Mouse (Mus musculus): ENCODE results near the gene Acoxl.

The Acoxl gene

DNA sequence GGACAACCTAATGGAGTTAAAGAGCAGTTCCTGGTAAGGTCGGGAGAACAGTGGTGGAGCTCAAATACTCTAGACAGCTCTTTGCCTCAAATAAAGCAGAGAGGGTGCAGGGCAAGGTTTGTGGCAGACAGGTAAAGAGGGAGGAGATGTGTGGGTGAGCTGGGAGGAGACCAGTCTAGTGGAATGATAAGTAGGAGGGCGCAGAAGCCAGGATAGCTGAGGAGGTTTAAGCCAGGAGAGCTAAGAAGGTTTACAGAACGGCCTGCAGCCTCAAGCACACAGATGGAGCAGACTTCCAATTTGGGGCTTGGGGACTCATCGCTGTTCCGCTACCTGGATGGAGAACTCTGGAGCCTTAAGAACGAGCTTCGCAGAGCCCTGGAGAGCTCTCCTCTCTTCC is at the start of gene Acoxl:
Gene Acoxl, plus strand, starts transcription at position 301 of the 400 bp plus-strand sequence.
- no peak for DNase-seq (ENCODE audit: low spot score)

GRCm38 (mm10) chr2:127789138-127789537 is 49.5 kb upstream of the Acoxl start:
- DNase-seq (ENCODE audit: low spot score): no peak

- no peak for DNase-seq (ENCODE audit: low spot score)
Observed at GRCm38 (mm10) chr2:127789651-127790270, 48.9 kb upstream of the Acoxl start.

GRCm38 (mm10) chr2:127791919-127792603 is 46.6 kb upstream of the Acoxl start, which contains the start of gene Mtln:
Gene Mtln, minus strand, starts transcription at chr2:127792488.
- DNase-seq (ENCODE audit: low spot score): peak; percentile 71

DNA sequence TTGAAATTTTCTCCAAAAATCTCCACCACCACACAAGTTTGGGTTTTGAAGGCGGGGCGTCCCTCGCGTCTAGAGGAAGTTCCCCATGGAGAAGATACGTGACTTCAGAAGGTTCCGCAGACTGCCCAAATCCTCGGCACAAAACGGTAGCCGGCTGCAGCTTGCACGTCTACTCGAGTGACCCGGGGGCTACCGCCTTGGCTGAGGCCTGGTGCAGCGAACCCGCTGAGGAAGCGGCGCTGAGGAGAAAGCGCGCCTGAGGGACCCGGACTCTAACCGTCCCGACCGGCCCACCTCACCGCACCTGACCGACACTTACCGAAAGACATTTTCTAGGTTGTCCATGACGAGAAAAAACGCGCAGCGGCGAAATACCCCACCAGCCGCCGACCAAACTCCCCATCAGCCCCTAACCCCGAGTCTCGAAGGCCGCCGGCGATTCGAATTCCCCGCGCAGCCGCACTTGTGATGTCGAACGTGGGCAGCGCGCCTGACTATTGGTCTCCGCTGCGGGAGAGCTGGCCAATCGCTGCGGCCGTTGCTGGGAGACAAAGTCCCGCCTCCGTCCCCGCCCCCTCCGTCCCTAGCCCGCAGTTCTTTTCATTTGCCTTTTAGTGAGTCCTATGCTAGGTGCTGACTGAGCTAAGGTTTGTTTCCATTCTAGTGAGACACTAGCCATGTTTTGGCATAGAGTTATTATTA is 7.1 kb upstream of the Acoxl start, which contains the start of gene Bub1:
Gene Bub1, minus strand, starts transcription at position 465 of the 702 bp plus-strand sequence.
- peak; percentile 91 for DNase-seq (ENCODE audit: low spot score)

GRCm38 (mm10) chr2:127832103-127832832 is 6.4 kb upstream of the Acoxl start:
- no peak for DNase-seq (ENCODE audit: low spot score)

DNA sequence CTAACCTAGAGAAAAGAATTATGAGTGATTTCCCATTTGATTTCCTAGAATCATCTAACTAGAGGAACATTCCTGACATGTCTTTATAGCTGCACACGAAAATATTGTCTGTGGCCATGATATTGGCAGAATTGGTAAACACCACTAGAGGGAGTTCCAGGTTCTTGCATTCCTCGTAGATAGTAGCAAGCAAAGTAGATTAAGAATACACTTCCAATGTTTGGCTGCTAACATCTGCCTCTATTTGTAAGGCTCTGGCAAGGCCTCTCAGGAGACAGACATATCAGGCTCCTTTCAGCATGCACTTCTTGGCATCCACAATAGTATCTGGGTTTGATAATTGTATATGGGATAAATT is 5.9 kb upstream of the Acoxl start:
- no peak for DNase-seq (ENCODE audit: low spot score)

- no peak for DNase-seq (ENCODE audit: low spot score)
Observed at GRCm38 (mm10) chr2:127839425-127839824, 749 bp downstream of the Acoxl start.

DNA sequence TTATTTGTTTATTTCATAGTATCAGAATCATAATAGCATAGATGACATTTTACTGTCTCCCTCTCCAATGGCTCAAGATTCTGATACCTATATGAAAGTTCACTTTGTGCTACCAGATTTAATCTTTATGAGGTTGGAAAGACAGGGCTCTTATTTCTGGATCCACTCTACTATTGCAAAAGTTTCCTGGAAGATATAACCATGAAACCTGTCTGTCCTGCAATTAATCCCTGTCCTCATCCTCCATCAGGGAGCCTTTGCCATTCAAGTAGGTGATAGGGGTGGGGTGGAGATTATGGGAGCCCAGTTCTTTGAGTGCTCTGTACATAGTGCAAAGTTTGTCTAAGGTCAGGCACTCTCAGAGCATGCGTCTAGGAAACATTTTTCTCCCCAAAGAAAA is 2.7 kb downstream of the Acoxl start:
- no peak for DNase-seq (ENCODE audit: low spot score)

DNA sequence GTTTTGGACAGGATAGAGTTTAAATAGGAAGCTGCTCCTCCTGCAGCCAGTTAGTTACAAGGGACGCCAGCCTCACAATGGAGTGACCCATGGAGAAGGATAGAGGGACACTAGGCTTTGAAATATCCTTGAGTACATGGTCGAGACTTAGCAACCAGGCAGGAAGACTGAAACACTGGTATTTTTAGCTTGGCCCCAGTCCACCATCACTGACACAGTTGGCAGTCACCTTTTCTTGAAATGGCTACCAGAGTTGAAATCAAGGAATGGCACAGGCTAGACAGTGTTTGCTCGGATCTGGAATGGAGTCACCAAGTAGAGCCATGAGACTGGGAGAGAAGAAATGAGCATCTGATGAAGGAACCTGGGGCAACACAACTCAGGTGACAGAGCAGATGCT is 3.7 kb downstream of the Acoxl start:
- DNase-seq (ENCODE audit: low spot score): no peak

- DNase-seq (ENCODE audit: low spot score): no peak
Observed at GRCm38 (mm10) chr2:127845346-127845982, 6.8 kb downstream of the Acoxl start.

DNA sequence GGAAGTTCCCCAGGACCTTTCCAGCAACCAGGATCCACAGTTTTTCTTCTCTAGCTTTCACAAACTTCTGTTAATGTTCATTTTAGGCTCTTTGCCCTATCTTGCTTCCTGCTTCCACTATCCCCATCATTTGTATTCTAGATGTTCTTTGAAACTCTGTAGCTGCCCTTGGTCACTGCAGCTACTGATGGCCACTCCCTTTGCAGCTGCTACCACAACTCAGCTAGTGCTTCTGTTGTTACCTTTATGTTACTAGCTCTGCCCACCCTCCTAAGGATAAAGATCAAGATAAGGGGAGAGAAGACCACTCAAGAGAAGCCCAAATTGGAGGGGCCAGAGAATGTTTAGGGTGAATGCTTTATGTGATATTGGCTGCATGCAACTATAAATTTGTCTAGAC is 7.3 kb downstream of the Acoxl start:
- no peak for DNase-seq (ENCODE audit: low spot score)

DNA sequence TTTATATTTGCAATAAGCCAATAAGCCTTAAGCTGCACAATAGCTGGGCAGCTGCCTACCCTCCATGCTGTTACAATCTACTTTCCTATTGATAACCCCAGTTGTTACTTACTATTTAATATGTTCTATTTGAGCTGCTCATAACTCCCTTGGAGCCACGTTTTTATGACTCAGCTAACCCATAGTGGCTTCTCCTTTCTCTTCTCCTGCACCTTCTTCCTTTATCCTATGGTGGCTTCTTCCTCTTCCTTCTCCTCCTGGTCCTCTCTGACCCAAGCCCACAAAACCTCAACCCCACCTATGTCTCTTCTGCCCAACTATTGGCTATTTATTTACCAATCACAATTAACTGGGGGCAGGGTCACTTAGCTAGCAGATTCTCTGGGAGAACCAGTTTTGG is 7.9 kb downstream of the Acoxl start:
- no peak for DNase-seq (ENCODE audit: low spot score)

DNA sequence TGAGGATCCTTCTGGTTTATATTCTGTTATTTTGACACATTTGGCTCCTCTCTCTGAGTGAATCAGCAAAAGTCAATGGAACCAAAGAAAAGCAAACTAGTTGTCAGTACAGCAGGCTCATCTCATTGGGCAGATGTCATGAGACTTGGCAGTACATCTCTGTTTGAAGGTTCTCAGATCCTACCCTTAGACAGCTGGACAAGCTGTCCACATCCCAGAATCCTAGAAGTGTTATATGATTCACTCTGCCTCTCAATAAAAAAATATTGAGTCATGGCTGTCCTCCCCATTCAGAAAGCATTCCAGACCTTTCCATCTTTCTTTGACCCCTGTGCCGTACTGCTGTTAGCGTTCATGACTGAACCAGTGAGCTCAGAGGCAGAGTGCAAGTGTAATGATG is 11.7 kb downstream of the Acoxl start:
- DNase-seq (ENCODE audit: low spot score): no peak

DNA sequence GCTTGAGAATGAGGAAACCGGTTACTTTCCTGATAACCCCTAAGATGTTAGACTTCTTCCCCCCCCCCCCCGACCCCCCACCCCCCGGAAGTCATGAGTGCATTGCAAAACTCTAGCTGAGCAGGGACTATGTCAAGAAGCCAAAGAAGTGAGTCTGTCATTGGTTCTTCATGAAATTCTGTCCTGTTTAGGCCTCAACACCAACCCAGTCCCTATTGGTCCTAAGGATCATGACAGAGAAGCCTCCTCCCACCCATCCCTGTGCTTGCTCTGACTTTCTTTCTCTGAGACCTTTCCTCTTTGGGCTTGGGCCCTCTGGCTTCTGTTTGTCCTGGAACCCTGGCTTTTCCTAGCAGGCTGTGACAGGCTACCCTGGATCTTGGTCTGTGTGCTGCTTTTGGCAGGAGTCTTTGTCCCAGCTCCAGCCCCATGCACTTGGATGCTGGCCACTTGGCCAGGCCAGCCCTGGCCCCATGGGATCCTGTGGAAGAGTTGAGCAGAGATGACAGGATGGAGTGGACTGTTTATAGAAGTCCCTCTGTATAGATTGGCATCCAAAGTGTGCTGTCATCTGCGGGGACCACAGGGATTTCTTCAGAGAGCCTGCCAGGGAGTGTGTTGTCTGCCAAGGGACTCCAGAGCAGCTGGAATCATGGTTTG is 15.8 kb downstream of the Acoxl start:
- peak; percentile 63 for DNase-seq (ENCODE audit: low spot score)

DNA sequence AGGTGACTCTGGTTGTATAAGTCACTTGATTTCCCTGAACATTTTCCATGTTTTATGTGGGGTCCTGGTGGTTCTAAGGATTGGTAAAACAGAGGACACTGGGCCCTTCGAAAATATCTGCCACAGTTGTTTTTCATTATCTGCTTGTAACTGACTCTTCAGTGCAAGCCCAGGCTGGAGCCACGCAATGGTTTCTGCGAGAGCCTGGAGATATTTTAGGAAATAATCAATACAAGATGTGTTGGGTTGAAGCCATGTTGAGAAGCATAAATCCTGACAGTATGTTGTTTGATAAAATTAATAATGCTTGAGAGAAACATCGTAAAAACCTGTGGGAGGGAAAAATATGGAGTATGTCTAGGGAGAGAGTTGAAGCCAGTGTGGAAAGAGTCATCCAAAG is 25.7 kb downstream of the Acoxl start:
- no peak for DNase-seq (ENCODE audit: low spot score)

DNA sequence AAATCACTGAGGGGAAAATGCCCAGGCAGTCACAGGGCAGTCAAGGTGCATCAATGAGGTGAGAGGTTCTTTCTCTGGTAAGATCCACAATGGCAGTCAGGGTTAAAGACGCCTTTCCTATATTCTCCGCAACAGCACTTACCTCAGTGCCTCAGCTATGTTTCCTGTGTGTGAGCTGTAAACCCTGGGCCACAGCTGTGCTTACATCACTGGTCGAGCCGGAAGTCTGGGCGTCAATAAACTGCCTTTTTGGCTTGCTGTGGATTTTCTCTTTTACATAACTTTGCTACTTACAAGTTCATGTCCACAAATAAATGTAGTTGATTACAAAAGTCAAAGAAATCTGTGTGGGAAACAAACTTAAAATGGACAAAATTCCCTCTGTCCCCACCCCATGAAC is 42.4 kb downstream of the Acoxl start:
- no peak for DNase-seq (ENCODE audit: low spot score)

DNA sequence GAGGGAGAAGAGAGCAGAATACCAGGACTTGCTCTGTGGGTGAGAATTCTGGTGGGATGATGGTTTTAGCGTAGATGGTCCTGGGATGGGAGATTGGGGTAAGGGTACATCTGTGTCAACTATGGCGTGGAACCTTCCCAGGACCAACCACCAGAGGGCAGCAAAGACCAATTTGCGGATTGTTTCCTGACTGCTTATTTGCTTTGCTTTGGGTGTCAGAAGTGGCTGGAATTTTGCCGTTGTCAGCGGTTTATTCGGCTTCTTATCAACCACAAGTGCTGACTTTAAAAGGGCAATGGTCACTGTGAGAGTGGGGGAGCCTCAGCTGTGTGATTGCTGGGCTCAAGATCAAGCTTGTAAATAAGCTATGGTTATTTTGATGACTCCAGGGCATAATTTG is 50.8 kb downstream of the Acoxl start:
- peak; percentile 91 for DNase-seq (ENCODE audit: low spot score)

DNA sequence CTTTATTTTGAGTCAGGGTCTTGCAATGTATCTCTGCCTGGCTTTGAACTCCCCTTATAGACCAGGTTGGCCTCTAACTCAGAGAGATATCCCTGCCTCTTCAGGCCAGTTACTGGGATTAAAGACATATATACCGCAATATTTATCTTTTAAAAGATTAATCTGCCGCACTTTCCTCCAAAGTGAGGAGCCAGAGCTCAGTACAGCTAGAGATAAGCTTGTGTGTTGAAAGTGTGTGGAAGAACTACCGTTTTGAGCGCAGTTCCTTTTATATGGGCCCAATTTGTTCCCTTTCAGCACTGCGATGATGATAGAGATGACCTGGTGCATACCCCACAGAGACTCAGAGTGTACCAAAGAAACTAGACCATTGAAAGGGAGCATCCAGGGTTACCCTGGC is 51.3 kb downstream of the Acoxl start:
- no peak for DNase-seq (ENCODE audit: low spot score)

- no peak for DNase-seq (ENCODE audit: low spot score)
Observed at GRCm38 (mm10) chr2:127890526-127890925, 51.9 kb downstream of the Acoxl start.

DNA sequence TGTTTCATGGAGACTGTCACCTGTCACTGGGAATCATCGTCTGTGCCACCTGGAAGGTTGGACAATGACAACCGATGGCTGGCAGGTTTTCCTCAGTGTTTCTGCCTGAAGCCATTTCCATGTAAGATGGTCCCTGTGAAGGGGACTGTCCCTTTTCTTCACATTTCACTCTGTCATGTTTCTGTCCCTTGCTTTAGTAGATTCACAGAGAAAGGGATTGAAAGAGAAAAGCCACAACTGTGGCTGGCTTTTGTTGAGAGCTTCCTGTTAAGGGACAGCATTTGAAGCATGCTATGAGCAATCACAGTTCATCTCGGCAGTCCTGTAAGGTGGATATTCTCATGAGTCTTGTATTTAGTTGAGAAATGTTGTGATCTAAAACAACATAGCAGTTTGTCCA is 52.4 kb downstream of the Acoxl start:
- DNase-seq (ENCODE audit: low spot score): no peak

- DNase-seq (ENCODE audit: low spot score): no peak
Observed at GRCm38 (mm10) chr2:127894890-127895289, 56.2 kb downstream of the Acoxl start.

Data from ovary, postnatal 14 days (tissue).